Mouse (Mus musculus): ENCODE measurements around the gene Tmsb10.
A peak's percentile ranks its signal among the peaks of the same experiment; 100 is the strongest.

The Tmsb10 gene

DNA sequence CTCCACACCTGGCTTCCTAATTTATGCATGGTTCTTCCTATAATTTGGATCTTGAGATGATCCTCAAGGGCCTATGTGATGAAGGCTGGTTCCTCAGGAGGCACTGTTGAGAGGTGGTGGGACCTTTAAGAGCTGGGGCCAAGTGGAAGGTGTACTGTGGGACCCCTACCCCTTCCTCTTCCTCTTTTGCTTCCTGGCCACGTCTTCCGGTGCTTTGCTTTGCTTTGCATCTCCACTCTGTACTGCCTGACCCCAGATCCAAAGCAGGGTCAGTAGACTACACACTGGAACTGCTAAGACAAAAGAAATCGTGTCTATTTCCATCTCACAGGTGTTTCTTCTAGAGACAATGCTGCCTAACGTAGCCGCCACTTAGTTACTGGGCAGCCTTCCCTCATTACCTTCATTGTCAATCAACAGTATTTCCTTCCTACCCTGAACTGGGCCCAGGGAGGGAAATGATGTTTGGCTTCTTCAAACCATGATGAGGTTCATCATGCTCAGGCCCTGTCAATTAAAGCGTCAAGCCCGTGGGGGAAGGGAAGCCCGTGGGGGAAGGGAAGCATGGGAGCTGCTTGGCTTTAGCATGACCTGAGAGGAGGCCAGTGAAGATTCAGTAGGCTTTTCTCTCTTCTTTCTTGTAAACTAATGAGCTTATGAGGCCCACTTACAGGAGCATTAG, 2.9 kb downstream of the Tmsb10 start:
- DNase-seq (ENCODE audit: low spot score): no peak

DNA sequence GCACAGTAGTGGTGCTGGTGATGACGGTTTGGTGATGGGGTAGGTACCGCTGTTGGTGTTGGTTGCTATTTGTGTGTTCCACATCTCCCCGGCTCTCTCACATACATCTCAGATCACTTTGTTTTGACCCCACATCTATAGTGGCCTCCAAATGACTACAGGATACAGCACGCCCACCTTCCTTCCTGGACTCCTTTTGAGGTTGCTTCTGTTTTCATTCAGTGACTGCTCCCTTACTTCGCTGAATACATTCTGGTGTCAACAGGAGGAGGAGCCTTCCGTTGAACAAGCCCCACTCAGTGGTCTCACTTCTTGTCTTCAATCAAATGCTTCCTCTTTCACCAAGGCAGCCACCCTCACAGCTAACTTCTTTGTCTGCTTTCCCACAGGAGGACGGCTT, 3.8 kb downstream of the Tmsb10 start:
- no peak for DNase-seq (ENCODE audit: low spot score)

DNA sequence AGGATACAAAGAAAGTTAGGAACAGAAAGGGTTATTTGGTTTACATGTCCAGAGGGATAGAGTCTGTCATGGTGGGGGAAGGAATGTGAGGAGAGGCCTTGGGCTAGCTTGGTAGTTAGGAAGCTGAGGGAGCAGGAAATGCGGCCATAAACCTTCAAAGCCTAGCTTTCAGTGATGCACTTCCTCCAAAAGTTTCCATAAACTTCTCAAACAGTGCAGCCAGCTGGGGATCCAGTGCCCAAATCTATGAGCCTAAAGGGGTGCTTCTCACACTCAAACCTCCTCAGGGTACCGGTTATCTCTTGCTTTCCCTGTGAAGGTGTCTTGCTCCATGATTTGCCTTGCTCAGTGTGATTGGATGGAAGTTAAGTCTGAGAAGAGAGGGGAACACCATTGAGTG, 5.6 kb downstream of the Tmsb10 start:
- no peak for DNase-seq (ENCODE audit: low spot score)

DNA sequence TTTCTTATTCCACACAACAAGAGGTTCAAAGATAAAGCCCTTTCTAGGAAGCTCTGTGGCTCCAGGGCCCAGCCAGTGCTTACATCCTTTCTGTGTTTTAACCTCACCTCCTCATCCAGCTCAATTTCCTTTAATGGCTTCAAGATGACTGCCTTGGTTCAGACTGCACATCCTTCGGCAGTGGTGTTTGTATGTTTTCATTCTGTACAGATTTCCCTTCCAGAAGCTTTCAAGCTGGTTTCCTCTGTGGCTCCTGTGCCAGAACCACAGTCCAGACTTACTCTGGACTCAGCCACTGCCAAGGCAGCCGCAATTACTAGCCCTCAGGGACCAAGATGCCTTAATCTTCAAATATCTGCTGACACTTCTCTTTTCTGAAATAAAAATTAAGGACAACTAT, 6.3 kb downstream of the Tmsb10 start:
- DNase-seq (ENCODE audit: low spot score): no peak

DNA sequence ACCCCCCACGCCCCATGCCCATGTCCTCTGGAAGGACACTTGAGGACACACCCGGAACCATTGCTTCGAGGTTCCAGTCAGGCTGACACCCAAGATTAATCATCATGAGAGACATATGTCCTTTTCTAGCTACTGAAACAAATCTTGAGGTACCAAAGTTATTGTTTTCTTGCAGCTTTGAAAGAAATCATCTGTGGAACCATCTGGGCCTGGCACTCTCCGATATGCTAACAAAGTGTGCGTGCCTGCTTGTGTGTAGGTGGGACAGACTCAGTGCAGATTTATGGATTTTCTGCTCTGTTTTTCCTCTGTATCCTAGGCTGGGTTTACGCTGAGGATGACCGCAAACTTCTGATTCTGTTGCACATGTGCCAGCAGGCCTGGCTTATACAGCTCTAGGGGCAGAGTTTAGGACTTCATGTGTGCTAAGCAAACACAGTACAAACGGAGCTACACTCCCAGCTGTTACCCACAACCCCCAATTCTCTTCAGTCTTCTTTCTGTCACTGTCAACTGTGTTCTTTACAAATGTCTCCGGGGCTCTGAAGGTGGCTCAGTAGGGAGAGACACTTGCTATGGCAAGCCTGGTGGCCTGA, 9.3 kb downstream of the Tmsb10 start:
- no peak for DNase-seq (ENCODE audit: low spot score)

DNA sequence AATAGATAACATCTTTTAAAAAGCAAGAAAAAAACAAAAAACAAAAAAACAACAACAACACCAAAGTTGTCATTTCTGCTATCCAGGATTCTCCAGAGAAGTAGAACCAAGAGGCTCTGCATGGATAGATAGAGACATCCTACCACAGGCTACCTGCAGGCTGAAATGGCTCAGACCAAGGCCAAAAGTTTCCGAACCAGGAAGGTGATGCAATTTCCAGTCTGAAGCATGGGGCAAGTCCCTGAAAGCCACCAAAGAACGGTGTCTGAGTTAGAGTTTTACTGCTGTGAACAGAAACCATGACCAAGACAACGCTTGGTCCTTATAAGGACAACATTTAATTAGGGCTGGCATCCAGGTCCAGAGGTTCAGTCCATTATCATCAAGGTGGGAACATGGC, 10.2 kb downstream of the Tmsb10 start:
- no peak for DNase-seq (ENCODE audit: low spot score)

DNA sequence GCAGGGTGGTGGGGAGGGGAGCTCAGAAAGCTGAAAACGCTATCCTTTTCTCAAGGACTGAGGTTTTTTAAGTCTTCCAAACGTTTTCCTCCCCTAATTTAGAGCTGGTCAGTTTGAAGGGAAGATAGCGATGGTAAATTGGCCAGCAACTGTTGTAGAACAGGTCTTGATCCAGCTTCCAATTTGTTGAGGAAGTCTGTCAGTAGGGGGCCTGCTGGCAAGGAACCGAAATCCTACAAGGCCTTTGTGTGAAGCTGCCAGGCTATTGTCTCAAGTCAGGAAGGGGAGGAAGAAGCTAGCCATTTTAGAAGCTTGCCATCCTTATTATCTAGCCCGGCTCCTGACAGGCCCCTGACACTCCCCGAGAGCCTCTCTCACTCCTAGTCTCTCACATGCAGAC, 10.6 kb downstream of the Tmsb10 start:
- DNase-seq (ENCODE audit: low spot score): no peak

DNA sequence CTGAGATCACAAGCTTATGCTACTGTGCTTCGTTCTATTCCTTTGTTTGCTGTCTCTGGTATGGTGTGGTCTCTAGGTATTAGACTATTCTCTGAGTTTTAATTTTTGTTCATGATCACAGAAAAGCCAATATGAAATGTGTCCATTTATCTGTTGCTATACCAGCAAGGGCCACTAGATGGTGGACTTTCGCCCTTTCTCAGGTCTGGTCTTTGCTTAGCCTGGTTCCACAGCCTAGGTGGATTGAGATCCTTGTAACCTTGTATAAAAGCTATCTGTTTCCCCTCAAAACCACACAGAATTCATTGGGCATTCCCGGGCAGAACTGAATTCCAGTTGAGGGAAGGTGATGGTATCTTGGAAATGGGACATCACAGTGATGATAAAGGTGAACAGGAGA, 18.1 kb downstream of the Tmsb10 start:
- peak; percentile 46 for DNase-seq (ENCODE audit: low spot score)

DNA sequence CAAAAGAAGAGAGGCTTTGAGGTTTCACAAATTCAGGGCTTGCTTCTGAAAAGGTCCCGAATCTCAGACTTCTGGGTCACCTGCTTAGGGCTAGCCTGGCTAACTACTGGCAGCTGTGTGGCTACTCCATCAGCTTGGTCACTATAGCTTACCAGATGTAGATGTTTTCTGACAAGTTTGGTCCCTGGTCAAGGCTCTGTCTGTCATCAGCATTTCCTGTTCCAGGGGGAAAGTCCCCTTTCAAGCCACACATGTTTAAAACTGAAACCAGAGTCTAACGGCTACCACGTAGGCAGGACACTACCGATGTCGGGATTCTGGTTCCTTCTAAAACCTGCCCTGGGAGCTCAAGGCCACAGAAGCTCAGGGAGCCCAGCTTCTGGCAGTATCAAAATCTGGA, 20.7 kb downstream of the Tmsb10 start:
- DNase-seq (ENCODE audit: low spot score): no peak

DNA sequence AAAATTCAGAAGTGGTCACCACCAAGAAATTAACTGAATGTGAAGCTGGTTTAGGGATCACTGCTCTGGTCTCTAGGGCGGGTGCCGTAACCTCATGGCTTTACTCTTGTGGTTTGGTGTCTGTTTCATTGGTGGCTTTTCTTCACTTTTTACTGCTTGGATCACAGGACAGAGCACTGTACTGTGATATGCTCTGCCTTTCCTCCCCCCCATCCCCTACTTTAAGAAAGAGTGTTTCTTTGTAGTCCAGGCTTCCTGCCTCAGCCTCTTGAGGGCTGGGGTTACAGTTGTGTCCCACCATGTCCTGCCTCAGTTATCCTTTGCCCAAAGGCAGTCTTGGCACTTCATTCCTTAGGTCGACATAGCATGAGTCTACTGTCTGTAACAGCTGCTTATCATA, 21.1 kb downstream of the Tmsb10 start:
- DNase-seq (ENCODE audit: low spot score): no peak

DNA sequence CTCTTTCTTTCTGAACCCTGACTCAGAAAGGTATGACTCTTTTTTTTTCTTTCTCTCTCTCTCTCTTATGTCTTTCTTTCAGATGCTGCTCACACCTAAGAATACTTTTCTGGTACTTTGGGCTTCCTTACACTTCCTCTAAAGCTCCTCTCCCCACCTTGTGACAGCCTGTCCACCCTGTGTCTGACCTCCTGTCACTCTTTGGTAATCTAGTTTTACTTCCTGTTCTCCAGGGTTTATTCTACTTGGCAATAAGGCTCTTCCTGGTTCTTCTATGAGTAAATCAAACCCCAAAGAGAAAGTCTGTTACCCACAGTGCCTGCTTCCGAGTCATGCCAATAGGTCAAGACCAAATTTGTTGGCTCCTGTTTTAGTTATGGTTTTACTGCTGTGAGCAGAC, 25.6 kb downstream of the Tmsb10 start:
- DNase-seq (ENCODE audit: low spot score): no peak

DNA sequence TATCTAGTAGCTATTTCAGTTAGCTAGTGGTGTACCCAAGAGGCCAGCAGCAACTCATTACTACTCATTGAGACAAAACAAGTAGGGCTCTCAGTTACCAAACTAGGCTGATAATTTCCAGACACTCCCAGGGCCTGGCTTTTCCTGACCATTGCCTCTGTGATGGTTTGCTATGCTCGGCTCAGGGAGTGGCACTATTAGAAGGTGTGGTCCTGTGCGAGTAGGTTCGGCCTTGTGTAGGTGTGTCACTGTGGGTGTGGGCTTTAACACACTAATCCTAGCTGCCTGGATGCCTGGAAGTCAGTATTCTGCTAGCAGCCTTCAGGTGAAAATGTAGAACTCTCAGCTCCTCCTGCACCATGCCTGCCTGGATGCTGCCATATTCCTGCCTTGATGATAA, 27.0 kb downstream of the Tmsb10 start:
- DNase-seq (ENCODE audit: low spot score): no peak

DNA sequence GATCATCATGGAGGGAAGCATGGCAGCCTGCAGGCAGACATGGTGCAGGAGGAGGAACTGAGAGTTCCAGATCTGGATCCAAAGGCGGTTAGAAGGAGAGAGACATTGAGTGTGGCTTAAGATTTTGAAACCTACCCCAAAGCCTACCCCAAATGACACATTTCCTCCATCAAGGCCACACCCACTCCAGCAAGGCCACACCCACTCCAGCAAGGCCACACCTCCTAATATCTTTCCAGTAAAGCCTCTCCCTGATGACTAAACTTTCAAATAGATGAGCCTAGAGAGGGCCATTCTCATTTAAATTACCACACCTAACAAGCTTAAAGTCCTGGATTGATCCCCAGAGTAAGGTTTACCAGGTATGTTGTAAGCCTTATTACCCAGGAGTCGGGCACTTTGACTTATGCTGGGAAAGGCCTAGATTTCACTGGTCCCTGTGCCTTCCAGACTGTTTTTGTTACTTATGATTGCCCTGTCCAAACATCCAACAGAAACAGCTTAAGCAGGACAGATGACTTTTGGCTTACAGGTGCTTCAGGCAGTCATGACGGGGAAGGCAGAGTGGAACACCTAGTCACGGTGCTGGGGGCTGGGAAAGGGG, 28.7 kb downstream of the Tmsb10 start:
- DNase-seq (ENCODE audit: low spot score): no peak

DNA sequence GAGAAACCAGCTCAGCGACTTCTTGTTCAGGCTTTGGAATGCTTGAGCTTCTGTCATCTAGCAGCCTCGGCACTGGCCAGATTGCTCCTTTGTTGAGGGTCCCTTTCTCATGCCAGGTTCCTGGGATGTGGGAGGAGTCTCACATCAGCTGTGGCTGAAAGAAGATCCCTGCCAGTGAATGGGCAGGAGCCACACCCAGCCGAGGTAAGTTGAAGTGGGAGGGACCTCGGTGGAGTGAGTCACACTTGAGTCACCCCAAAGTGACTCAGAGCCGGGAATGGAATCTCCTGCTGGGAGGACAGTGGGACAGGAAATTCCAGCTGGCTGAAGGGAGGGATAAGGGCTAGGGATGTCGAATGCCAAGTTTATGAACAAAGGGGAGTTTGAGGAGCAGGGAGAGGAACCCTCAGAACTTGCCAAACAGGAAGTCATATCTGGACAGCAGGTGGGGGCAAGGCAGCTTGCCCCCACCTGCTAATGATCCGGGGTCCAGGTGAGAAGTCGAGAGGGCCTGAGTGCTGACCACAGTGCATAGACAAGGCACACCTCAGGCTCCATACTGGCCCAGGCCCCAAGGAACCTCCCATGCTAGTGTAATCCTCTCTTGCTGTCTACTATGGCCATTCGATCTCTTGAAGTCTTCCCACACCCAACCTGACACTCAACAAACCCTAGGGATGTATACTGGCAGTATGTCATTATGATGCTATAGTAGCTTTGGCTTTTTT, 31.6 kb downstream of the Tmsb10 start:
- no peak for DNase-seq (ENCODE audit: low spot score)

DNA sequence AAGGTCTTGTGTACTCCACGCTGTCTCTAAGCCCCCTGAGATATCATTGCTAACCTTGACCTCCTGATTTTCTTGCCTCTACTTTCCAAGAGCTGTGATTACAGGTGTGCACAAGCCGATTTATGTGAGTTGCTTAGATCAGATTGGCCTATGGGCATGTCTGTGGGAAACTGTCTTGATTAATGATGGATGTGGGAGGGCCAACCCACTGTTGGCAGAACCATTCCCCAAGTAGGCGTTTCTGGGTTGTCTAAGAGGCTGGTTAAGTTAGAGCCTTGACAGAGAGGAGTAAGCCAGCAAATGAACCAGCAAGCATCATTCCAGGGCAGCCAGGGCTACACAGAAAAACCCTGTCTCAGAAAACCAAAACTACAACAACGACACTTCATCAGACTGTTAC, 32.5 kb downstream of the Tmsb10 start:
- no peak for DNase-seq (ENCODE audit: low spot score)

DNA sequence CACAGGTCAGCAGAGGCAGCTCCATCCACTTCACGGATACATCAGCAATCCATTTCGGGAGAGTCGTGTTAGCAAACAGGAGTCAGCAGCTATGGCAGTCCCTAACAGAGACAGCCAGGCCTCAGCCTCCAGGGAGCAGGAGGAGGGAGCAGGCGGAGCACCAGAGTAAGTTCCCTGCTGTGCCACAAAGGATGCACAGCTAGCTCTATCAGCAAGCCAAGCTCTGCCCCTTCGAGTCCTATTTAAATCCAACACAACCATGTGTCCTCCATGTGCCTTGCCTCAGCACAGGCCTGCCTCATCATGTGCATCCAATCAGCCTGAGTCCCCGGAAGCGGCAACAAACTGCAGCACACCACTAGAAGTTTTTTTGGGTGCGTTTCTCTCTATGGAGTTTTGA, 35.2 kb downstream of the Tmsb10 start:
- DNase-seq (ENCODE audit: low spot score): no peak

DNA sequence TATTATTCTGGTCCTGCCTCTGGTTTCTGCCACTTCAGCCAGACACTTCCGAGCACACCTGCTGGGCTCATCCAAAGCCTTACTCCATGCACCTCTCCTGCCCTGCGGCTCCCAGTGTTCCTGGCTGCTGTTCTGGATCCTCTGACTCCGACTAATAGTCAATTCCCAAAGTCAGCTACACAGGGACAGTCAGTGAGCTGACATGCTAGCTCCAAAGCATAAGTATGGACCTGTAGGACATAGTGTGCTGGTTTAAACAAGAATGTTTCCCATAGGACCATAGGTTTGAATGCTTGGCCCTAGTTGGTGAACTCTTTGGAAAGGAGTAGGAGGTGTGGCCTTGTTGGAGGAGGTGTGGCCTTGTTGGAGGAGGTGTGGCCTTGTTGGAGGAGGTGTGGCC, 37.5 kb downstream of the Tmsb10 start:
- DNase-seq (ENCODE audit: low spot score): no peak

DNA sequence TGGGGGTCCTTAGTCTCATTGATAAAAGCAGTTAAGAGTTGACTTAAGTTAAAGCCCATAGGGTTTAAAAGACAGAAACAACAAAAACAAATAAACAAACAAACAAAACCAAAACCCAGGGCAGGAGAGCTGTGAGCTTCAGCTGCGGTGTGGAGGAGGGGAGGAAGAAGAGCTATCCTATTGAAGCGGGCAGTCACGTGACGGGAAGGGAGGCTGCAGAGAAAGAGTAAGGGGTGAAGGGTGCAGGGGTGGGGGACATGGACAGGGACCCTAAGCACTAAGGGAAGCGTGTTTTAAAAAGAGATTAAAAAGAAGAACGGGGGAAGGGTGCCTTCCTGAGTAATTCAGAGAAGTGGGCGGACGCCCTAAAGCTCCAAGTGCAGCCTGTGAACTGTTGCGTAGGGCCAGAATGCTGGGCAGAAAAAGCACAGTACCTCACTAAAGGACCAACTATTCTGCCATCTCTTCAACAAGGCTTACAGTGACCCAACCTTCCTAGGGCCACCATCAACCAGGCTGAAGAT, 40.0 kb downstream of the Tmsb10 start:
- DNase-seq (ENCODE audit: low spot score): no peak

DNA sequence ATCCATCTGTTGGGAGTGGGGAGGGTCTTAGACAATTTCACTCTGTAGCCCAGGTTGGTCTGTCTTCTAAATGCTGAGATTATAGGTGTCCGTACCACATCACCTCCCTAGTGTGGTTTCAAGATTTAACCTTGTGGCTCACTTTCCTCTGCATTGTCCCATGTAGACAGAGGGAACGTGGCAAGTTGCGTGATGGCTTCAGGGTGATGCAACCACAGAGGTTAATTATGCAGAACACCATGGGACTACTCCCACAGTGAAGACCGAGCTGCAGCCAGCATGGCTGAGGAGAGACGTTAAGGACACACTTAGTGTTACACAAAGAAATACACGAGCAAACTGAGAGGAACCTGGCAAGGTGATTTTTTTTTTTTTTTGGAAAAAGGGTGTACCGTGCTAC, 42.2 kb downstream of the Tmsb10 start:
- DNase-seq (ENCODE audit: low spot score): no peak

DNA sequence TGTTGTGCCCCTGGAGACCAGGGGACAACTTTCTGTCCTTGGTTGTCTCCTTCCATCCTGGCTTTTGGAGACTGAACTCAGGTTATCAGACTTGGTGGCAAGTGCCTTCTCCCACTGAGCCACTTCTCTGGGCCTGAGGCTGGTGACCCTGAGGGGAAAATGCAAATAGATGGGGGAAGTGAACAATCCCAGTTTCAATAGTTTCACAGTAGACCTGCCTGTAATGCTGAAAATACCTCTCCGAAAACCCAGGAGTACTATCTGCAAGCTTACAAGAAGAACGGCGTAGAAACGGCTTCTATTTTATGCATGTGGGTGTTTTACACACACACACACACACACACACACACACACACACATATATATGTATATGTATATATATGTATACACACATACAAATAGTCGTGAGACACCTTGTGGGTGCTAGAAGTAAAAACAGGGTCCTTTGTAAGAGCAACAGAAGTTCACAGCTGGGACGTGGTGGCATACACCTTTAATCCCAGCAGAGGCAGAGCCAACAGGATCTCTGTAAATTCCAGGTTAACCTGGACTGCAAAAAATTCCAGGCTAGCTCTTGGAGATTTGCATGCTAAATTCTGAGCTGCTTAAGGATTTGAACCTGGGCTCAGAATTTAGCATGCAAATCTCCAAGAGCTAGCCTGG, 44.3 kb downstream of the Tmsb10 start:
- DNase-seq (ENCODE audit: low spot score): no peak

DNA sequence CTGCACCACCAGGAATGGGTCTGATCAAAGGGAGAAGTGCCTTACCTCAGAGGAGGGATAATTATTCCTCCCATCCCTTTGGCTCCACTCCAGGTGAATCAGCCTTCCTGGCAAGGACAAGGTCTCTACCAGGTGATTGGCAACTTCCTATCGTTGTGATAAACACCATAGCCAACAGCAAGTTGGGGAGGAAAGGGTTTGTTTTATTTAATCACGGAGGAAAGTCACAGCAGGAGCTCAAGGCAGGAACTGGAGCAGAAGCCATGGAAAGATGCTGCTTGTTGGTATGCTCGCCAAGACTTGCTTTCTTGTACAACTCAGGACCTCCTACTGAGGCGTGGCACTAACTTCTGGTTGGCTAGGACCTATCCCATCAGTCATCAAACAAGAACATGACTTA, 47.3 kb downstream of the Tmsb10 start:
- no peak for DNase-seq (ENCODE audit: low spot score)

Data from ovary, postnatal 10 days (tissue).